Mouse (Mus musculus): ENCODE results near the gene Krtap6-2. TPM values are rescaled to one million over a fixed set of nuclear protein-coding genes. Genes with fewer than 3 reads are reported as not detected.

Krtap6-2 gene
- not detected for polyA plus RNA-seq (2017; shearing (Covaris generic))

DNA sequence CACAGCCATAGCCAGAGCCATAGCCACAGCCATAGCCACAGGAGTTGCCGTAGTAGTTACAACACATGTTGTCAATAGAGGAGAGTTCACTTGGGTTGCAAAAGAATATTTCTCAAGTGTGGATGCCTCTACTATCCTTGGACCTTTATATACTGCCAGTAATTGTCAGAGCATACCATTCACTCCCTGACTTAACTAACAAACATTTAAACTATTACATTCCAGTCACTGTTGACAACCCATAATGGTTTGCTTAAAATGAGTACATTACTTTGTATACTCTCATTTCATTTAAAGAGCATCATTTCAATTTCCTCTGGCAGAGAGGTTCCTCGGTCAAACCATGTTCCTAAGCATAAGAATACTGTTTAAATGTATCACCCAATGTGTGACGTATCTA is at the start of gene Krtap6-2:
Krtap6-2 (minus strand) TSS at position 101 of the 400 bp plus-strand sequence.
- ATAC-seq = no peak

GRCm38 (mm10) chr16:89461189-89461588 is 41.3 kb upstream of the Krtap6-2 start:
- ATAC-seq = no peak

GRCm38 (mm10) chr16:89429586-89429985 is 9.7 kb upstream of the Krtap6-2 start:
- no peak for ATAC-seq

DNA sequence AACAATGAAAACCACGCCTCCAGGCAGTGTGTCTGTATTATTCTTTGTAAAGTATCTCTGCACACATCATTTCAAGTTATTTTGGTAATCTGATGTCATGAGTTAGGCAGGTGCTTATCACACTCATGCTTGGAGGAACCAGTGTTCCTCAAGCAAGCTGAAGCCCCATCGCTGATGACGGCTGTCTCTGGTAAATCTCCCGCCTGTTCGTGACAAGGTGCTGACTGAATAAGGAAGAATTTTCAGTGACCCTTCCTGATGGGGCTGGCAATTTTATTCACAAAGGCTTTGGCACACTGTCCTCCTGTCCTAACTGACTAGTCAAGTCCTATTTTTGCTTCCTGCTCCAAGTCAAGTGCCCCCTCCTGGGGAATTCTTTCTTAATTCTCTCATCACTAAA is 5.4 kb upstream of the Krtap6-2 start:
- ATAC-seq = no peak

GRCm38 (mm10) chr16:89416311-89416710 is 3.6 kb downstream of the Krtap6-2 start:
- no peak for ATAC-seq

DNA sequence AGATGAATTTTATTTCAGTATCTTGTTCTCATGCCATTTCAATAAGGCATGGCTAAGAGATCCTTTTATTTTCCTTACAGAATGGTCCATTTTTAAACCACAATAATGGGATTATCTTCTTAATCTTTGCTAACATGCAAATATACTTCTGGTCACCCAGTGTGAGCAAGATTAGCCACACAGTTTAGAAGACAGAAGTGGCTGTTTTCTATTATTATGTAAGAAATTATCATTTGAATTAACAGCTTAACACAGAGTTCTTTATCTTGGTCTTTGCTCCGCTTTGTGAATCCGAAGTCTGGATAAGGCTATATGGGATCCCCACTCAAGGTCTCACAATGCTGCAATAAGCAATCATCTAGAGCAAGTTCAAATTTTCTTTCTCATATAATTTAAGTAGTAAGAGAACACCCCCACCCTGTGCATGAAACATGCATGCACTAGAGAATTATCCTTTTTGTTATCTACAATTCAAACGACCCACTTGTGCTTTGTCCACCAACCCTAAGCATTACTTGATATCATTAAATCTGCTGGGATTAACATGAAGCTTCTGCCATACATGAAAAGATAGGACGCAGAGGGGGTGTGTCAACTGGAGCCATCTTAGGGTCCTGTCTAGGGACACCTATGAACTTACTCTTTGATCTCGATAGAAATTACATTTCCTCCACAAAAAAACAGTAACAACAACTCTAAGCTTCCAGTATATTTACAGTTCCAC is 9.4 kb downstream of the Krtap6-2 start:
- ATAC-seq = no peak

GRCm38 (mm10) chr16:89403768-89404167 is 16.1 kb downstream of the Krtap6-2 start, which contains the start of gene Krtap21-1:
TSS of gene Krtap21-1 (minus strand) at chr16:89403868.
- no peak for ATAC-seq

- no peak for ATAC-seq
These were observed 47.0 kb downstream of the Krtap6-2 start for GRCm38 (mm10) chr16:89372734-89373461.

Other genes with a start within 250 kb of the Krtap6-2 start
- not detected for gene 1110057P08Rik, start 245.4 kb downstream of the Krtap6-2 start, polyA plus RNA-seq (2017; shearing (Covaris generic))
- gene Krtap20-2, start 214.2 kb downstream of the Krtap6-2 start, polyA plus RNA-seq (2017; shearing (Covaris generic)) = not detected
- gene Krtap21-1, start 16.2 kb downstream of the Krtap6-2 start, polyA plus RNA-seq (2017; shearing (Covaris generic)) = not detected
- gene Krtap8-1, start 67.8 kb upstream of the Krtap6-2 start, polyA plus RNA-seq (2017; shearing (Covaris generic)) = not detected
- gene Krtap7-1, start 88.2 kb upstream of the Krtap6-2 start, polyA plus RNA-seq (2017; shearing (Covaris generic)) = not detected
- gene Krtap11-1, start 151.1 kb upstream of the Krtap6-2 start, polyA plus RNA-seq (2017; shearing (Covaris generic)) = not detected